Mouse (Mus musculus): ENCODE data around the gene Emsy. TPM values are rescaled to one million over a fixed set of nuclear protein-coding genes. Genes with fewer than 3 reads are reported as not detected.

Emsy gene
- total and polyA plus RNA-seq, 3 experiments = 19.6 to 25.6 (median 24.0) TPM

DNA sequence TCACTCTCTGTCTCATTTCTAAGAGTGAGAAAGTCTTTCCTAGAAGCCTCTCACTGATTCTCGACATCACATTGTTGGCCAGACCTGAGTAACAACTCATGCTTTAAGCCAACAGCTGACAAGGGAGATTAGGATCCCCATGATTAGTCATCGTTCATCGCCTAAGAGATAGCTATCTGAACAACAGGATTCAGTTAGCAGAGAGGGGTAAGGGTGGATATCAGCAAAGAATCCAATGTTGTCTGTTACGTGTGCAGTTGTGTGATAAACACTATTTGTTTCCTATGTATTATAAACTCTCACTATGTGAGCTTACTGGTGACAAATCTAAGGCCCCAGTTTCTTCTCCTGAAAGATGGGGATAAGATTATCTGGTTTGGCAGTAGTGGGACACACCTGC is 17.8 kb upstream of the Emsy start:
- no peak for DNase-seq
- Histone ChIP-seq H3K4me1 (ENCODE audit: control insufficient read depth, insufficient read depth, low read length) (peaks cover 12% of the 10 kb centered on the region), H3K9ac (ENCODE audit: low read depth, low read length) (no peak overlapping the region), H3K4me3 (no peak overlapping the region), H3K27me3 (ENCODE audit: control insufficient read depth, insufficient read depth, low read length) (no peaks in the 10 kb centered on the region), H3K79me2 (replicated peaks; ENCODE audit: control insufficient read depth, insufficient read depth, low read length) (no peaks in the 10 kb centered on the region), H3K27ac (no peak overlapping the region), H3K36me3 (ENCODE audit: control insufficient read depth, insufficient read depth, low read length) (peaks cover 3% of the 10 kb centered on the region)
- TF ChIP-seq EP300 (IDR thresholded peaks at IDR 0.05; ENCODE audit: insufficient read depth, low read depth, low read length) = no peak
- WGBS = 56% methylated on average over 4 of the region's 4 CpGs
- intact Hi-C loops (cut with DNase I) = no loop called here

GRCm38 (mm10) chr7:98672241-98672955 is 15.8 kb upstream of the Emsy start:
- no peak for TF ChIP-seq POLR2A (IDR thresholded peaks at IDR 0.05; ENCODE audit: insufficient read depth, low read depth, low read length)
- TF ChIP-seq CTCF (IDR thresholded peaks at IDR 0.05) = no peak
- no peak for TF ChIP-seq EP300 (IDR thresholded peaks at IDR 0.05; ENCODE audit: insufficient read depth, low read depth, low read length)
- Histone ChIP-seq H3K27ac (peak overlapping the region; percentile 68), H3K9ac (ENCODE audit: low read depth, low read length) (no peak overlapping the region), H3K4me3 (no peak overlapping the region), H3K4me1 (ENCODE audit: control insufficient read depth, insufficient read depth, low read length) (peaks cover 10% of the 10 kb centered on the region), H3K79me2 (replicated peaks; ENCODE audit: control insufficient read depth, insufficient read depth, low read length) (no peaks in the 10 kb centered on the region), H3K27me3 (ENCODE audit: control insufficient read depth, insufficient read depth, low read length) (no peaks in the 10 kb centered on the region), H3K36me3 (ENCODE audit: control insufficient read depth, insufficient read depth, low read length) (peaks cover 3% of the 10 kb centered on the region)
- DNase-seq = peak; percentile 63 to 70
- intact Hi-C loops (cut with DNase I) = no loop called here
- WGBS = 40% methylated on average over 11 of the region's 11 CpGs

- 75% methylated on average over 9 of the region's 9 CpGs for WGBS
- Histone ChIP-seq H3K36me3 (ENCODE audit: control insufficient read depth, insufficient read depth, low read length) (peaks cover 3% of the 10 kb centered on the region), H3K4me1 (ENCODE audit: control insufficient read depth, insufficient read depth, low read length) (peaks cover 10% of the 10 kb centered on the region), H3K27me3 (ENCODE audit: control insufficient read depth, insufficient read depth, low read length) (no peaks in the 10 kb centered on the region), H3K9ac (ENCODE audit: low read depth, low read length) (no peak overlapping the region), H3K4me3 (no peak overlapping the region), H3K27ac (peak overlapping the region; percentile 68; the same call in 1 of the 2 replicates), H3K79me2 (replicated peaks; ENCODE audit: control insufficient read depth, insufficient read depth, low read length) (no peaks in the 10 kb centered on the region)
- no peak for TF ChIP-seq POLR2A (IDR thresholded peaks at IDR 0.05; ENCODE audit: insufficient read depth, low read depth, low read length)
- no peak for TF ChIP-seq EP300 (IDR thresholded peaks at IDR 0.05; ENCODE audit: insufficient read depth, low read depth, low read length)
- TF ChIP-seq CTCF (IDR thresholded peaks at IDR 0.05) = no peak
- intact Hi-C loops (cut with DNase I) = no loop called here
- peak in 1 of 2 experiments; percentile 22 for DNase-seq
These were observed 14.8 kb upstream of the Emsy start for GRCm38 (mm10) chr7:98671416-98671815.

- 72% methylated on average over 4 of the region's 4 CpGs for WGBS
- H3K4me3 ChIP-seq = no peak overlapping the region
- DNase-seq = no peak
- peaks cover 3% of the 10 kb centered on the region for H3K36me3 ChIP-seq (ENCODE audit: control insufficient read depth, insufficient read depth, low read length)
- no peak overlapping the region for H3K9ac ChIP-seq (ENCODE audit: low read depth, low read length)
- no peak for TF ChIP-seq EP300 (IDR thresholded peaks at IDR 0.05; ENCODE audit: insufficient read depth, low read depth, low read length)
- no peak for TF ChIP-seq POLR2A (IDR thresholded peaks at IDR 0.05; ENCODE audit: insufficient read depth, low read depth, low read length)
- no peak for TF ChIP-seq CTCF (IDR thresholded peaks at IDR 0.05)
- H3K27ac ChIP-seq = no peak overlapping the region
- no peaks in the 10 kb centered on the region for H3K27me3 ChIP-seq (ENCODE audit: control insufficient read depth, insufficient read depth, low read length)
- H3K79me2 ChIP-seq (replicated peaks; ENCODE audit: control insufficient read depth, insufficient read depth, low read length) = no peaks in the 10 kb centered on the region
- intact Hi-C loops (cut with DNase I) = no loop called here
- H3K4me1 ChIP-seq (ENCODE audit: control insufficient read depth, insufficient read depth, low read length) = peaks cover 10% of the 10 kb centered on the region
These were observed 14.2 kb upstream of the Emsy start for GRCm38 (mm10) chr7:98670831-98671230.

DNA sequence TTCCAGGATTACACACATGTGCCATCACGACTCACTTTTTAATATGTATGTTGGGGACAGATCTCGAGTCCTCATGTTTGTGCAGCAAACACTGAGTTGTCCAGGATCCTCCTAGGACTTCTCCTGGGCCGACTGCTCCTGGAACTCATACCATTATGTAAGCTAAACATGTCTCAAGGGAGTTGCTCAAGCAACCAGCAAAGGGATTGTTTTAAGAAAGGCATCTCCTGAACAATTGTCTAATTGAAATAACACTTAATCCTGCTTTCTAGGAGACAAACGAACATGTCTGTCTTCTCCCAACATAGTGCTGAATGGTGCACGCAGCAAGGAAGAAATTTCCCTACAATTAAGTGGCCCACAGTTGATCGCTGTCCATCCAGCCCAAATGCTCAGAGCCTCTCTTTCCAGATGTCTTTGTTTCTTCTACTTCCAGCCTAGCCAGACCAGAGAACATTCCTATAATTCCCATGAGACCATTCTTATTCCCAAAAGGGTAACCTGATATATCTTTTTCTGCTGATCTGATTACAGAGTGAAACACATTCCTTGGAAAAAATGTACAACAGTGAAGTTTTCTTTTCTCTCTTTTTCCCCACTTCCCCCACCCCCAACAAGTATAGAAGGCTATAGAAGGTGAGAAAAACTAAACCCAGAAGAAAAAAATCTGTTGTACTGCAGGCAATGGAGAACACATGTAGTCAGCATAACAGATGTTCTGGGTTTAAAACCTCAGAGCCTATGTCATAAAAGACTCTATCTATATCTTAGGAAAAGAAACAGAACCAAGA is 11.6 kb upstream of the Emsy start:
- no peak overlapping the region for H3K9ac ChIP-seq (ENCODE audit: low read depth, low read length)
- no peaks in the 10 kb centered on the region for H3K27me3 ChIP-seq (ENCODE audit: control insufficient read depth, insufficient read depth, low read length)
- DNase-seq = no peak
- WGBS = 56% methylated on average over 6 of the region's 6 CpGs
- no peaks in the 10 kb centered on the region for H3K79me2 ChIP-seq (replicated peaks; ENCODE audit: control insufficient read depth, insufficient read depth, low read length)
- H3K4me3 ChIP-seq = no peak overlapping the region
- H3K27ac ChIP-seq = peak overlapping the region; percentile 20
- H3K4me1 ChIP-seq (ENCODE audit: control insufficient read depth, insufficient read depth, low read length) = peaks cover 14% of the 10 kb centered on the region
- TF ChIP-seq CTCF (IDR thresholded peaks at IDR 0.05) = no peak
- no peak for TF ChIP-seq POLR2A (IDR thresholded peaks at IDR 0.05; ENCODE audit: insufficient read depth, low read depth, low read length)
- no peak for TF ChIP-seq EP300 (IDR thresholded peaks at IDR 0.05; ENCODE audit: insufficient read depth, low read depth, low read length)
- intact Hi-C loops (cut with DNase I) = no loop called here
- H3K36me3 ChIP-seq (ENCODE audit: control insufficient read depth, insufficient read depth, low read length) = peaks cover 6% of the 10 kb centered on the region

DNA sequence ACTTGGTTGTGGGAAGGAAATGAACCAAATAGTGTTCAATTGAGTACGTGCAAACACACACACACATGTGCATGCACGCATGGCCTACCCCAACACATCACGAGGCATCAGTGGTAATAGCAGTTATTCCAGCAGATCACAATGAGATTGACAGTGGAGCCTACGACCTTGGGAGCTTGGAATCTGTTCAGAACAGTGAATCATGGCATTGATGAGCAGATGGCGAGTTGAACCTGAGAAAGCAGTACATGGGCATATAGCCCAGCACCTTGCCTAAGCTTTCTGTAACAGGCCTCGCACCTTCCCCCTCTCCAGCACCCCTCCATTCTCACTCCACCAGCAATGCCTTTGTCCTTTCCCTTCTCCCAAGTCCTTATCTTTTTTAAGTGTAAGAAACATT is 9.1 kb upstream of the Emsy start:
- no peak overlapping the region for H3K27ac ChIP-seq
- H3K4me3 ChIP-seq = no peak overlapping the region
- 86% methylated on average over 6 of the region's 6 CpGs for WGBS
- no peak for DNase-seq
- peaks cover 3% of the 10 kb centered on the region; the same call in 1 of the 2 replicates for H3K36me3 ChIP-seq (ENCODE audit: control insufficient read depth, insufficient read depth, low read length)
- no peaks in the 10 kb centered on the region for H3K27me3 ChIP-seq (ENCODE audit: control insufficient read depth, insufficient read depth, low read length)
- intact Hi-C loops (cut with DNase I) = no loop called here
- H3K4me1 ChIP-seq (ENCODE audit: control insufficient read depth, insufficient read depth, low read length) = peaks cover 4% of the 10 kb centered on the region
- TF ChIP-seq CTCF (IDR thresholded peaks at IDR 0.05) (no peak), EP300 (IDR thresholded peaks at IDR 0.05; ENCODE audit: insufficient read depth, low read depth, low read length) (no peak), POLR2A (IDR thresholded peaks at IDR 0.05; ENCODE audit: insufficient read depth, low read depth, low read length) (no peak)
- H3K79me2 ChIP-seq (replicated peaks; ENCODE audit: control insufficient read depth, insufficient read depth, low read length) = no peaks in the 10 kb centered on the region
- H3K9ac ChIP-seq (ENCODE audit: low read depth, low read length) = no peak overlapping the region
